Mouse (Mus musculus) fat pad, adult 2 months (tissue): ENCODE measurements around the gene Cacna1a.

Source experiments
- DNase-seq: peaks from one replicate; pipeline ENCODE4 v3.0.0-alpha.2; 2011; ENCODE audit warnings: low read depth, low spot score; ENCODE audit errors: extremely low read depth

Gene Cacna1a

GRCm38 (mm10) chr8:84388275-84388674 is at the start of gene Cacna1a:
Cacna1a (plus strand) TSS chr8:84388440.
- DNase-seq: no peak

GRCm38 (mm10) chr8:84338493-84338892 is 49.7 kb upstream of the Cacna1a start:
- DNase-seq: no peak

- no peak for DNase-seq
These were observed 48.9 kb upstream of the Cacna1a start for GRCm38 (mm10) chr8:84339320-84339719.

GRCm38 (mm10) chr8:84339867-84340266 is 48.4 kb upstream of the Cacna1a start:
- no peak for DNase-seq

- DNase-seq: no peak
These were observed 47.6 kb upstream of the Cacna1a start for GRCm38 (mm10) chr8:84340671-84341070.

GRCm38 (mm10) chr8:84345493-84345892 is 42.7 kb upstream of the Cacna1a start:
- DNase-seq: no peak

- peak; percentile 23 for DNase-seq
These were observed 41.8 kb upstream of the Cacna1a start for GRCm38 (mm10) chr8:84346421-84346820.

- no peak for DNase-seq
These were observed 38.7 kb upstream of the Cacna1a start for GRCm38 (mm10) chr8:84349526-84349925.

GRCm38 (mm10) chr8:84350960-84351359 is 37.3 kb upstream of the Cacna1a start:
- no peak for DNase-seq

GRCm38 (mm10) chr8:84356482-84356881 is 31.8 kb upstream of the Cacna1a start:
- no peak for DNase-seq

- no peak for DNase-seq
These were observed 30.4 kb upstream of the Cacna1a start for GRCm38 (mm10) chr8:84357631-84358371.

GRCm38 (mm10) chr8:84363428-84364134 is 24.7 kb upstream of the Cacna1a start:
- no peak for DNase-seq

GRCm38 (mm10) chr8:84365197-84365596 is 23.0 kb upstream of the Cacna1a start:
- DNase-seq: no peak

GRCm38 (mm10) chr8:84370972-84371371 is 17.3 kb upstream of the Cacna1a start:
- DNase-seq: no peak

- no peak for DNase-seq
These were observed 13.2 kb upstream of the Cacna1a start for GRCm38 (mm10) chr8:84375038-84375437.

- no peak for DNase-seq
These were observed 12.4 kb upstream of the Cacna1a start for GRCm38 (mm10) chr8:84375803-84376202.

- DNase-seq: no peak
These were observed 11.7 kb upstream of the Cacna1a start for GRCm38 (mm10) chr8:84376564-84376963.

- DNase-seq: no peak
These were observed 6.6 kb upstream of the Cacna1a start for GRCm38 (mm10) chr8:84381676-84382075.

GRCm38 (mm10) chr8:84388773-84389172 is 533 bp downstream of the Cacna1a start:
- no peak for DNase-seq

GRCm38 (mm10) chr8:84389173-84389572 is 933 bp downstream of the Cacna1a start:
- DNase-seq: no peak

GRCm38 (mm10) chr8:84391611-84392010 is 3.4 kb downstream of the Cacna1a start:
- DNase-seq: no peak

GRCm38 (mm10) chr8:84395751-84396457 is 7.7 kb downstream of the Cacna1a start:
- DNase-seq: no peak
